In the genomic region with DNA sequence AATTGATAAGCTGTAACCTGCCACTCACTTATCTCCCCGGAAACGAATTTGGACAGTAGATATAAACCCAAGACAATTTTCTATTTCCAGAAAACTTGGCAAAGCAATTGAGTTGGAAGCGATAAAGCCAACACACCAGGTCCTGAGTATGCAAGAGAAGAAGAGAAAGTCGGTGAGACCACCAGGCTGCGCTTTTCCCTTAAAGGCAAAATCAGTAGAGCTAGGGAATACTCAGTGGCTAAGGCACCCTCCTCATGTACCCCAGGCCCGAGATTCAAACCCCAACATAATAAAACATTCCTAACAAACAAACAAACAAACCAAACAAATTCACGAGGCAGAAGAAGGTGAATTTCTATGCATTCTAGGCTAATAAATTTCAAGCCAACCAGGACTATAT, we compare ENCODE assay signal across 30 mouse cellular contexts. TPM values are rescaled to one million over a fixed set of nuclear protein-coding genes. Genes with fewer than 3 reads are reported as not detected.
DNase-seq lines count a peak whose midpoint lies in the region; ATAC-seq and TF ChIP-seq lines count a peak whose summit lies in the region.
"Had no signal": no experiment of that assay in that cellular context is flagged by ENCODE, and none has a peak within 500 bp of the region (broad histone marks: within the 10 kb centered on the region; RNA-seq: fewer than 3 reads in every experiment).

No protein-coding gene starts in this region.

- no peaks in the 10 kb centered on the region for H3K9me3 ChIP-seq in heart, embryonic 10.5 days
- no peaks in the 10 kb centered on the region for H3K9me3 ChIP-seq in kidney, embryonic 16.5 days (ENCODE audit: low read length)
- H3K9me3 ChIP-seq in lung, embryonic 14.5 days (ENCODE audit: low read depth, low read length), result no peaks in the 10 kb centered on the region
- H3K9me3 ChIP-seq: embryonic facial prominence, embryonic 12.5 days; embryonic facial prominence, embryonic 15.5 days; G1E; heart, embryonic 12.5 days; heart, embryonic 15.5 days; hindbrain, embryonic 10.5 days; hindbrain, embryonic 13.5 days had no signal

- H3ac ChIP-seq in myocyte (ENCODE audit: control insufficient read depth, insufficient read length), result no peak overlapping the region

- peak; percentile 48 for DNase-seq in heart, embryonic 10.5 days (ENCODE audit: low spot score)
- no peak for DNase-seq in heart, adult 9 months (ENCODE audit: low spot score in 2 of 2)
- DNase-seq in kidney, adult 8-10 months, result no peak
- no peak for DNase-seq in lung, embryonic 14.5 days
- DNase-seq in lung, postnatal 10 days, result no peak
- DNase-seq: adrenal gland, postnatal 10 days; adrenal gland, postnatal 36 days; B cell, adult 2 months; cerebellum, adult 18-20 months; cerebellum, adult 9-10 months; cerebellum, postnatal 14 days; forebrain, postnatal 0 days; heart, adult 2 months; heart, postnatal 10 days; heart, postnatal 36 days had no signal

- H3K4me1 ChIP-seq in heart, embryonic 10.5 days, result peaks cover 4% of the 10 kb centered on the region; the same call in 1 of the 2 replicates
- H3K4me1 ChIP-seq in kidney, embryonic 16.5 days (ENCODE audit: insufficient read depth, low read length), result peaks cover 3% of the 10 kb centered on the region; the same call in 1 of the 2 replicates
- no peaks in the 10 kb centered on the region for H3K4me1 ChIP-seq in lung, embryonic 14.5 days (ENCODE audit: insufficient read depth)
- H3K4me1 ChIP-seq: embryonic facial prominence, embryonic 15.5 days; heart, embryonic 12.5 days; hindbrain, embryonic 13.5 days had no signal

- H3K79me2 ChIP-seq in myocyte (ENCODE audit: control insufficient read depth, insufficient read depth), result no peaks in the 10 kb centered on the region

- ATAC-seq in kidney, embryonic 16.5 days (ENCODE audit: low FRiP score, low TSS enrichment), result peak; percentile 15; the same call in 1 of the 2 replicates
- ATAC-seq in lung, embryonic 14.5 days (ENCODE audit: insufficient read depth), result peak; percentile 35; the same call in 1 of the 2 replicates
- ATAC-seq: forebrain, embryonic 14.5 days; forebrain, postnatal 0 days; hindbrain, embryonic 16.5 days; Patski had no signal

- H3K4me2 ChIP-seq in kidney, embryonic 16.5 days (replicated peaks; ENCODE audit: low read depth, low read length), result no peak overlapping the region
- H3K4me2 ChIP-seq in lung, embryonic 14.5 days, result no peak overlapping the region
- H3K4me2 ChIP-seq in myocyte (ENCODE audit: low read depth), result peak overlapping the region; percentile 30
- H3K4me2 ChIP-seq: embryonic facial prominence, embryonic 12.5 days; embryonic facial prominence, embryonic 15.5 days; heart, embryonic 12.5 days; heart, embryonic 15.5 days; hindbrain, embryonic 13.5 days had no signal

- no peaks in the 10 kb centered on the region for H3K36me3 ChIP-seq in heart, embryonic 10.5 days
- no peaks in the 10 kb centered on the region for H3K36me3 ChIP-seq in kidney, embryonic 16.5 days (ENCODE audit: insufficient read depth, low read length)
- H3K36me3 ChIP-seq in lung, embryonic 14.5 days (ENCODE audit: insufficient read depth), result no peaks in the 10 kb centered on the region
- no peaks in the 10 kb centered on the region for H3K36me3 ChIP-seq in myocyte (ENCODE audit: control insufficient read depth, insufficient read depth)
- H3K36me3 ChIP-seq: embryonic facial prominence, embryonic 12.5 days; embryonic facial prominence, embryonic 15.5 days; G1E; heart, embryonic 12.5 days; heart, embryonic 15.5 days; hindbrain, embryonic 10.5 days; hindbrain, embryonic 13.5 days had no signal

- TF ChIP-seq CTCF in lung, embryonic 14.5 days (IDR thresholded peaks at IDR 0.05; ENCODE audit: low read depth), result no peak

- no peaks in the 10 kb centered on the region for H3K27me3 ChIP-seq in heart, embryonic 10.5 days (ENCODE audit: insufficient read depth, poor library complexity, severe bottlenecking)
- H3K27me3 ChIP-seq in kidney, embryonic 16.5 days (ENCODE audit: insufficient read depth, low read length), result no peaks in the 10 kb centered on the region
- H3K27me3 ChIP-seq in lung, embryonic 14.5 days (ENCODE audit: insufficient read depth, low read length), result no peaks in the 10 kb centered on the region
- no peaks in the 10 kb centered on the region for H3K27me3 ChIP-seq in myocyte (ENCODE audit: control insufficient read depth, insufficient read depth, insufficient read length)
- H3K27me3 ChIP-seq: CH12.LX; embryonic facial prominence, embryonic 12.5 days; embryonic facial prominence, embryonic 15.5 days; heart, embryonic 12.5 days; heart, embryonic 15.5 days; hindbrain, embryonic 13.5 days; Patski had no signal

- H3K9ac ChIP-seq in kidney, embryonic 16.5 days (replicated peaks; ENCODE audit: low read length), result no peak overlapping the region
- no peak overlapping the region for H3K9ac ChIP-seq in lung, embryonic 14.5 days
- H3K9ac ChIP-seq: embryonic facial prominence, embryonic 12.5 days; embryonic facial prominence, embryonic 15.5 days; forebrain, postnatal 0 days; heart, embryonic 12.5 days; heart, embryonic 15.5 days; hindbrain, embryonic 13.5 days had no signal

- H3K4me3 ChIP-seq in heart, embryonic 10.5 days, result no peak overlapping the region
- H3K4me3 ChIP-seq in kidney, embryonic 16.5 days (ENCODE audit: low read length), result no peak overlapping the region
- no peak overlapping the region for H3K4me3 ChIP-seq in lung, embryonic 14.5 days (ENCODE audit: low read depth, low read length)
- H3K4me3 ChIP-seq in myocyte, result no peak overlapping the region
- H3K4me3 ChIP-seq: embryonic facial prominence, embryonic 12.5 days; embryonic facial prominence, embryonic 15.5 days; heart, adult 2 months; heart, embryonic 12.5 days; heart, embryonic 15.5 days; hindbrain, embryonic 10.5 days; hindbrain, embryonic 13.5 days had no signal

- TF ChIP-seq POLR2A in myocyte (IDR thresholded peaks at IDR 0.05; ENCODE audit: insufficient read length, low read depth), result no peak

- WGBS in heart, embryonic 10.5 days, result 55% methylated on average over 7 of the region's 7 CpGs
- WGBS in kidney, embryonic 16.5 days, result 34% methylated on average over 7 of the region's 7 CpGs
- 47% methylated on average over 7 of the region's 7 CpGs for WGBS in lung, embryonic 14.5 days

- H3K27ac ChIP-seq in heart, embryonic 10.5 days, result no peak overlapping the region
- peak overlapping the region; percentile 72 for H3K27ac ChIP-seq in kidney, embryonic 16.5 days (ENCODE audit: low read length)
- H3K27ac ChIP-seq in lung, embryonic 14.5 days (ENCODE audit: low read depth), result no peak overlapping the region
- H3K27ac ChIP-seq: embryonic facial prominence, embryonic 15.5 days; heart, adult 2 months; heart, embryonic 15.5 days; hindbrain, embryonic 10.5 days; hindbrain, embryonic 13.5 days had no signal

TF ChIP-seq in myocyte, 11 proteins besides CTCF, POLR2A, EP300 and RAD21:
- no peak for TF ChIP-seq CEBPB (IDR thresholded peaks at IDR 0.05; ENCODE audit: insufficient read depth, poor library complexity, severe bottlenecking)
- TF ChIP-seq MAX (IDR thresholded peaks at IDR 0.05; ENCODE audit: low read depth), result no peak
- TF ChIP-seq TCF12 (IDR thresholded peaks at IDR 0.05; ENCODE audit: insufficient read depth, poor library complexity, severe bottlenecking), result no peak
- no peak for TF ChIP-seq MYOG (IDR thresholded peaks at IDR 0.05; ENCODE audit: control insufficient read depth in 1 of 3, insufficient read depth in 1 of 3, insufficient read length in 2 of 3, low read depth in 2 of 3)
- no peak for TF ChIP-seq E2F4 (IDR thresholded peaks at IDR 0.05; ENCODE audit: insufficient read depth)
- no peak for TF ChIP-seq TCF3 (IDR thresholded peaks at IDR 0.05; ENCODE audit: insufficient read length, low read depth)
- TF ChIP-seq POLR2AphosphoS2 (IDR thresholded peaks at IDR 0.05; ENCODE audit: insufficient read length, low read depth), result no peak
- TF ChIP-seq SRF (IDR thresholded peaks at IDR 0.05; ENCODE audit: control insufficient read depth, insufficient read length, low read depth), result no peak
- TF ChIP-seq MYOD1 (IDR thresholded peaks at IDR 0.05; ENCODE audit: control insufficient read depth in 1 of 3, insufficient read length in 2 of 3, low read depth in 2 of 3), result no peak
- no peak for TF ChIP-seq USF1 (IDR thresholded peaks at IDR 0.05; ENCODE audit: low read depth)
- TF ChIP-seq REST (IDR thresholded peaks at IDR 0.05; ENCODE audit: insufficient read depth, insufficient read length), result no peak

RNA-seq across cellular contexts. Expression of a gene that starts 20.7 kb away (rescaled TPM):
- 2.1 and 3.8 TPM in 2 replicates for polyA plus RNA-seq in heart, embryonic 10.5 days (2016; fragmentation: Nextera tagmentation; extraction: Ambion mirVana)
- polyA plus RNA-seq in kidney, embryonic 16.5 days (2015; fragmentation: Nextera tagmentation; extraction: Ambion mirVana), result 4.7 and 7.1 TPM in 2 replicates
- polyA plus RNA-seq in lung, embryonic 14.5 days (2014; fragmentation: Nextera tagmentation; extraction: Ambion mirVana), result 11.6 and 14.4 TPM in 2 replicates
- 0.13 TPM for polyA plus RNA-seq in myocyte (2012; fragmentation: generic; extraction: Trizol)
- polyA plus RNA-seq: G1E had no signal

RNA-seq across cellular contexts. Expression of a gene that starts 49.7 kb away (rescaled TPM):
- 144 and 158 TPM in 2 replicates for polyA plus RNA-seq in heart, embryonic 10.5 days (2016; fragmentation: Nextera tagmentation; extraction: Ambion mirVana)
- 241 and 247 TPM in 2 replicates for polyA plus RNA-seq in kidney, embryonic 16.5 days (2015; fragmentation: Nextera tagmentation; extraction: Ambion mirVana)
- polyA plus RNA-seq in lung, embryonic 14.5 days (2014; fragmentation: Nextera tagmentation; extraction: Ambion mirVana), result 192 and 198 TPM in 2 replicates
- 16.3 TPM for polyA plus RNA-seq in myocyte (2012; fragmentation: generic; extraction: Trizol)

RNA-seq across cellular contexts. Expression of a gene that starts 54.6 kb away (rescaled TPM):
- not detected in 2 replicates for polyA plus RNA-seq in heart, embryonic 10.5 days (2016; fragmentation: Nextera tagmentation; extraction: Ambion mirVana)
- 3.1 and 4.2 TPM in 2 replicates for polyA plus RNA-seq in kidney, embryonic 16.5 days (2015; fragmentation: Nextera tagmentation; extraction: Ambion mirVana)
- not detected in 2 replicates for polyA plus RNA-seq in lung, embryonic 14.5 days (2014; fragmentation: Nextera tagmentation; extraction: Ambion mirVana)
- not detected for polyA plus RNA-seq in myocyte (2012; fragmentation: generic; extraction: Trizol)
- polyA plus RNA-seq: embryonic facial prominence, embryonic 15.5 days; forebrain, embryonic 11.5 days; forebrain, postnatal 0 days; frontal cortex, adult 2 months; G1E; heart, adult 2 months; heart, embryonic 12.5 days; heart, embryonic 15.5 days; hindbrain, embryonic 10.5 days had no signal
